In the genomic region with DNA sequence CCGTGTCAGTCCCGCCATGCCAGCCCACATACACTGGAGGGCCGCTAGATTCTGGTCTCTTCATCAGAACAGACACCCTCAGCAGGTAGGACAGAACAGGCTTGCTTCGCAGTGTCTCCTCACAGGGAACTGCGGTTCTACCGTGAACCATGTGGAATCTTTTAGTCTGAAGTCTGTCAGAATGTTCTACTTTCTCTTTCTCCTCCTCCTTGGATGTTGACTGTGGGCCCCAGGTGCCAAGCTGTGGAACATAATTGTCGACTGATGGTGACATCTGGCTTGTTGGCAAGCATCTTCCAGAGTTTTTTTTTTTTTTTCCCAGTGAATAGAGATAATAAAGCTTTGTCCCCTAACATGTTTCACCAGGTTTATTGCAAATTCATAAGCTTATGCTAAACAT, we compare ENCODE assay signal across 14 mouse cellular contexts.
"Had no signal": no experiment of that assay in that cellular context is flagged by ENCODE, and none has a peak within 500 bp of the region (broad histone marks: within the 10 kb centered on the region; RNA-seq: fewer than 3 reads in every experiment).

No protein-coding gene starts in this region.

- H3K4me3 ChIP-seq: limb, embryonic 13.5 days; midbrain, embryonic 12.5 days; myocyte; neural tube, embryonic 15.5 days had no signal

- H3K4me1 ChIP-seq: limb, embryonic 13.5 days; midbrain, embryonic 12.5 days; neural tube, embryonic 15.5 days had no signal

- H3K27me3 ChIP-seq: limb, embryonic 13.5 days; midbrain, embryonic 12.5 days; neural tube, embryonic 15.5 days had no signal

- H3K9me3 ChIP-seq: limb, embryonic 13.5 days; midbrain, embryonic 12.5 days; neural tube, embryonic 15.5 days had no signal

- H3K9ac ChIP-seq: limb, embryonic 13.5 days; liver, embryonic 14.5 days; midbrain, embryonic 12.5 days; neural tube, embryonic 15.5 days had no signal

- DNase-seq: kidney, postnatal 36 days; layer of hippocampus, adult 9-11 months; layer of hippocampus, postnatal 36 days; lung, adult 18-20 months; right cerebral cortex, adult 18-20 months; right cerebral cortex, postnatal 25 days; thymus, postnatal 4 days had no signal

- H3K4me2 ChIP-seq: limb, embryonic 13.5 days; midbrain, embryonic 12.5 days; neural tube, embryonic 15.5 days had no signal

- H3K27ac ChIP-seq: kidney, postnatal 0 days; limb, embryonic 13.5 days; liver, embryonic 14.5 days; midbrain, embryonic 12.5 days; neural tube, embryonic 15.5 days; stomach, postnatal 0 days had no signal

- H3K36me3 ChIP-seq: limb, embryonic 13.5 days; midbrain, embryonic 12.5 days; neural tube, embryonic 15.5 days had no signal
